Mouse (Mus musculus): ENCODE results near the gene Cntnap5c.

GRCm38 (mm10) chr17:57999080-57999479 lies 229.7 kb downstream of the Cntnap5c start:
- TF ChIP-seq CTCF (conservative IDR thresholded peaks at IDR 0.05; ENCODE audit: insufficient read depth, insufficient read length, low read depth, low read length) (no peak), POLR2A (IDR thresholded peaks at IDR 0.05; ENCODE audit: low read depth, low read length) (no peak)
